Mouse (Mus musculus) small intestine, adult 2 months (tissue): ENCODE measurements around the gene Bbs9.

Experiments
- CTCF ChIP-seq: fragments of 200-500 bp; IDR thresholded peaks from 2 replicates; pipeline ENCODE4 v1.5.1; 2012; ENCODE audit warnings: low read depth, mild to moderate bottlenecking, control low read depth, inconsistent platforms, low read length, moderate library complexity, mixed read lengths; ENCODE audit not compliant: insufficient replicate concordance, insufficient read length; ENCODE audit errors: extremely low read depth
- POLR2A ChIP-seq: fragments of 200-500 bp; IDR thresholded peaks from 2 replicates; pipeline ENCODE4 v1.6.1; 2012; ENCODE audit warnings: low read depth, mild to moderate bottlenecking, control low read depth, inconsistent platforms, low read length, moderate library complexity

DNA sequence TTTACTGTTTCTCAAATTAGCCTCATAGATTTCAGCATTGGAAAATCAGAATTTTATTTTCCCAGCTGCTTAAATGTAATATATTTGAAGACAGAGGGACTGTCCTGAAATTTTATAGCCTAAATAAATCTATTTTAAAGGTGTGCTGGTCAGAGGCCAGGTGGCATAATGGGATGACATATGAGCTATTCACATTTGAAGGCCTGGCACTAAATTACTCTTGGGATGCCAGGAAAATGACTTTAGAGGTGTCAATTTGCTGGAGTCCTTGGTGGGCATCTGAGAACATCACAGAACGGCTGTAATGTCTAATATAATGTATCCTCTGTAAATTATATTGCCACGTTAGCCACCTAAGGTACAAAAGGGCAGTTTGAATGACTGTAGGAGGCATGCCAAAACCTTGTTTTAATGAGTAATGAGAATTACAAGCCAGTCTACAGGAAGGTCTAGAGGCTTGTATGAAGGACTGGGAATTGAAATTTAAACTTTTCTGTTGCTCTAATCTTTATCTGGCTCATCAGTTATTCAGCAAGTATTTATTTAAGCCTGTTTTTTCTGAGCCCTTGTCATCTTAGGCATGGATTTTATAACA, 351.8 kb downstream of the Bbs9 start:
- no peak for TF ChIP-seq CTCF
- TF ChIP-seq POLR2A: no peak
